Comparison of ENCODE assay signal across 8 mouse cellular contexts in genomic region chr11:53351943-53352590, GRCm38 (mm10). TPM values are rescaled to one million over a fixed set of nuclear protein-coding genes. Genes with fewer than 3 reads are reported as not detected.
DNase-seq lines count a peak whose midpoint lies in the region; ATAC-seq and TF ChIP-seq lines count a peak whose summit lies in the region.

No protein-coding gene starts in this region.

- H3K4me3 ChIP-seq in left cerebral cortex, adult 2 months, result peak overlapping the region; percentile 78
- H3K4me3 ChIP-seq in hindbrain, embryonic 14.5 days (replicated peaks; ENCODE audit: low read length), result peak overlapping the region; percentile 99
- peak overlapping the region; percentile 97 for H3K4me3 ChIP-seq in midbrain, embryonic 11.5 days (ENCODE audit: low read depth, low read length)

- H3K27me3 ChIP-seq in hindbrain, embryonic 14.5 days (ENCODE audit: control insufficient read depth, insufficient read depth, low read length), result no peaks in the 10 kb centered on the region
- H3K27me3 ChIP-seq in midbrain, embryonic 11.5 days (ENCODE audit: control insufficient read depth, insufficient read depth, low read length), result no peaks in the 10 kb centered on the region

- peak overlapping the region; percentile 95 for H3K27ac ChIP-seq in left cerebral cortex, adult 2 months
- peak overlapping the region; percentile 99 for H3K27ac ChIP-seq in hindbrain, embryonic 14.5 days
- H3K27ac ChIP-seq in midbrain, embryonic 11.5 days (ENCODE audit: low read depth, low read length), result peak overlapping the region; percentile 88

- H3K9me3 ChIP-seq in hindbrain, embryonic 14.5 days (ENCODE audit: control insufficient read depth, low read length), result no peaks in the 10 kb centered on the region
- H3K9me3 ChIP-seq in midbrain, embryonic 11.5 days (ENCODE audit: control insufficient read depth, low read length), result no peaks in the 10 kb centered on the region

- no peak for TF ChIP-seq CTCF in left cerebral cortex, adult 2 months (IDR thresholded peaks at IDR 0.05)

- no peaks in the 10 kb centered on the region for H3K36me3 ChIP-seq in hindbrain, embryonic 14.5 days (replicated peaks; ENCODE audit: control insufficient read depth, insufficient read depth)
- no peaks in the 10 kb centered on the region for H3K36me3 ChIP-seq in midbrain, embryonic 11.5 days (ENCODE audit: control insufficient read depth, insufficient read depth, low read length)

- 3% methylated on average over 14 of the region's 14 CpGs for WGBS in hindbrain, embryonic 14.5 days
- 4% methylated on average over 14 of the region's 14 CpGs for WGBS in midbrain, embryonic 11.5 days

- peak overlapping the region; percentile 100 for H3K9ac ChIP-seq in hindbrain, embryonic 14.5 days
- H3K9ac ChIP-seq in midbrain, embryonic 11.5 days (ENCODE audit: low read length), result peak overlapping the region; percentile 96

- ATAC-seq in hindbrain, embryonic 14.5 days (ENCODE audit: low FRiP score), result no peak
- ATAC-seq in midbrain, embryonic 11.5 days (ENCODE audit: low FRiP score), result no peak
- no peak for ATAC-seq in frontal cortex, adult (ENCODE audit: low TSS enrichment)

- intact Hi-C loops in left cerebral cortex, adult 2 months (cut with DNase I), result loop anchor here (1.0 kb wide), 1 partner anchor 52 kb away; the partner anchor contains the start of gene Hspa4

- H3K4me2 ChIP-seq in hindbrain, embryonic 14.5 days (replicated peaks), result peak overlapping the region; percentile 67
- H3K4me2 ChIP-seq in midbrain, embryonic 11.5 days, result peak overlapping the region; percentile 83

- H3K4me1 ChIP-seq in hindbrain, embryonic 14.5 days (replicated peaks; ENCODE audit: control insufficient read depth, insufficient read depth, low read length), result peaks cover 23% of the 10 kb centered on the region
- peaks cover 7% of the 10 kb centered on the region for H3K4me1 ChIP-seq in midbrain, embryonic 11.5 days (ENCODE audit: control insufficient read depth, insufficient read depth, low read length)

- DNase-seq in left cerebral cortex, adult 2 months (ENCODE audit: extremely low spot score in 1 of 2, low spot score in 2 of 2), result no peak
- no peak for DNase-seq in left cerebral cortex, adult 11 months (ENCODE audit: low spot score)
- peak; percentile 28 for DNase-seq in c-Kit-positive CD71-positive TER-119-positive erythroid progenitor cells, embryonic 14.5 days (ENCODE audit: low spot score)
- DNase-seq in hindbrain, embryonic 14.5 days (ENCODE audit: low spot score), result no peak
- peak; percentile 95 for DNase-seq in midbrain, embryonic 11.5 days (ENCODE audit: low spot score, missing footprints)
- DNase-seq in cerebellum, adult 9-11 months, result no peak
- no peak for DNase-seq in testis, postnatal 14 days (ENCODE audit: low spot score)

RNA-seq across cellular contexts. Expression of gene Aff4, which starts 1.4 kb away (rescaled TPM):
- total RNA-seq in left cerebral cortex, adult 2 months (2021), result 100 to 1,000 TPM; 187 to 201 TPM
- polyA plus RNA-seq in hindbrain, embryonic 14.5 days (2014; fragmentation: Nextera tagmentation; extraction: Ambion mirVana), result 80.1 and 90.6 TPM in 2 replicates
- polyA plus RNA-seq in midbrain, embryonic 11.5 days (2014; fragmentation: Nextera tagmentation; extraction: Ambion mirVana), result 43.5 and 43.7 TPM in 2 replicates

RNA-seq across cellular contexts. Expression of gene Zcchc10, which starts 27.6 kb away (rescaled TPM):
- 10 to 100 TPM; 10.4 TPM for total RNA-seq in left cerebral cortex, adult 2 months (2021)
- polyA plus RNA-seq in hindbrain, embryonic 14.5 days (2014; fragmentation: Nextera tagmentation; extraction: Ambion mirVana), result 13.9 and 14.9 TPM in 2 replicates
- 26.9 and 27.3 TPM in 2 replicates for polyA plus RNA-seq in midbrain, embryonic 11.5 days (2014; fragmentation: Nextera tagmentation; extraction: Ambion mirVana)

RNA-seq across cellular contexts. Expression of gene Hspa4, which starts 51.8 kb away (rescaled TPM):
- total RNA-seq in left cerebral cortex, adult 2 months (2021), result 100 to 1,000 TPM; 171 to 189 TPM
- polyA plus RNA-seq in hindbrain, embryonic 14.5 days (2014; fragmentation: Nextera tagmentation; extraction: Ambion mirVana), result 51.5 and 52.7 TPM in 2 replicates
- polyA plus RNA-seq in midbrain, embryonic 11.5 days (2014; fragmentation: Nextera tagmentation; extraction: Ambion mirVana), result 111 and 117 TPM in 2 replicates

Comparison
In these comparisons a context has a peak if more than half of its experiments do, and no peak if none do; other contexts are left out.
1. DNase-seq: peak in c-Kit-positive CD71-positive TER-119-positive erythroid progenitor cells, embryonic 14.5 days (single experiment) and midbrain, embryonic 11.5 days (single experiment); none in left cerebral cortex, adult 2 months (0 of 2), left cerebral cortex, adult 11 months (single experiment), hindbrain, embryonic 14.5 days (single experiment), cerebellum, adult 9-11 months (single experiment) and testis, postnatal 14 days (single experiment).
2. Peak in every context shown above with its lines, with median percentiles within 50 percentile points of each other: H3K27ac ChIP-seq and H3K4me3 ChIP-seq.